Mouse (Mus musculus) midbrain, postnatal 0 days (tissue): ENCODE measurements around the gene 2410004B18Rik. TPM values are rescaled to one million over a fixed set of nuclear protein-coding genes. Genes with fewer than 3 reads are reported as not detected.

Source experiments
- ATAC-seq: fragments of 200-750 bp; cut with Nextera tagmentation; 2 replicates; pipeline ENCODE4 v1.8.0; 2017; ENCODE audit warnings: moderate number of reproducible peaks, mild to moderate bottlenecking, moderate TSS enrichment, moderate library complexity; ENCODE audit not compliant: low FRiP score
- DNase-seq: peaks from one replicate; pipeline ENCODE4 v3.0.0-alpha.2; 2015; ENCODE audit warnings: low spot score
- H3K27ac ChIP-seq: fragments of 300-500 bp; sonication (generic); 2 replicates; pipeline ENCODE4 v1.5.1; 2014; ENCODE audit warnings: low read depth, mild to moderate bottlenecking, low read length, mixed read lengths
- H3K27me3 ChIP-seq: fragments of 300-500 bp; sonication (generic); 2 replicates; pipeline ENCODE4 v1.6.1; 2014; ENCODE audit warnings: low read length, control low read depth, mixed read lengths; ENCODE audit not compliant: insufficient read depth
- H3K36me3 ChIP-seq: fragments of 300-500 bp; sonication (generic); 2 replicates; pipeline ENCODE4 v1.6.1; 2014; ENCODE audit warnings: low read length, control low read depth, mixed read lengths; ENCODE audit not compliant: insufficient read depth
- H3K4me1 ChIP-seq: fragments of 300-500 bp; sonication (generic); 2 replicates; pipeline ENCODE4 v1.6.1; 2014; ENCODE audit warnings: mild to moderate bottlenecking, control low read depth, antibody characterized with exemption, low read length, mixed read lengths; ENCODE audit not compliant: insufficient read depth
- H3K4me2 ChIP-seq: fragments of 300-500 bp; sonication (generic); 2 replicates; pipeline ENCODE4 v1.6.1; 2014; ENCODE audit warnings: low read depth, mild to moderate bottlenecking, low read length, mixed read lengths; ENCODE audit not compliant: poor library complexity, severe bottlenecking
- H3K4me3 ChIP-seq: fragments of 300-500 bp; sonication (generic); 2 replicates; pipeline ENCODE4 v1.5.1; 2014; ENCODE audit warnings: low read depth, mild to moderate bottlenecking, low read length, moderate library complexity
- H3K9ac ChIP-seq: fragments of 300-500 bp; sonication (generic); replicated peaks from 2 replicates; pipeline ENCODE4 v1.6.1; 2014; ENCODE audit warnings: mild to moderate bottlenecking, low read length, moderate library complexity, mixed read lengths; ENCODE audit not compliant: poor library complexity, severe bottlenecking
- H3K9me3 ChIP-seq: fragments of 300-500 bp; sonication (generic); 2 replicates; pipeline ENCODE4 v1.6.1; 2016; ENCODE audit warnings: low read length, control low read depth
- CTCF ChIP-seq: IDR thresholded peaks from 2 replicates; pipeline ENCODE4 v1.5.1; 2016; ENCODE audit warnings: antibody characterized with exemption, mild to moderate bottlenecking
- WGBS: fragments of 180-500 bp; shearing (Covaris S2); extraction: QIAGEN DNeasy Blood & Tissue Kit; methylation state at CpG from one replicate; pipeline ENCODE4 v1.1.7; 2014; 5-methylcytosine and 5-hydroxymethylcytosine counted together
- polyA plus RNA-seq: library from polyadenylated mRNA; unstranded; fragments of >200 nt; fragmentation: Nextera tagmentation; extraction: Ambion mirVana; gene quantifications from 2 replicates; pipeline ENCODE4 v1.2.1, GENCODE M21; 2015
- total RNA-seq: library from RNA; depleted of rRNA; stranded (reverse); fragments of >200 nt; gene quantifications from 2 replicates; pipeline ENCODE4 v1.2.3, GENCODE M21; 2014

The 2410004B18Rik gene
- total and polyA plus RNA-seq, 2 experiments from 2014 or later: 48.9 to 83.8 TPM

GRCm38 (mm10) chr3:145987268-145987969 is 49.6 kb downstream of the 2410004B18Rik start, which contains the start of gene Syde2:
Gene Syde2, plus strand, starts transcription at chr3:145987870.
- Histone ChIP-seq H3K36me3 (no peaks in the 10 kb centered on the region), H3K4me1 (no peaks in the 10 kb centered on the region), H3K9ac (peak within 1 kb of the TSS; percentile 65), H3K27me3 (peaks cover 14% of the 10 kb centered on the region), H3K9me3 (no peaks in the 10 kb centered on the region), H3K4me2 (peak within 1 kb of the TSS; percentile 69), H3K4me3 (peak within 1 kb of the TSS; percentile 66), H3K27ac (peak within 1 kb of the TSS; percentile 32; the same call in 1 of the 2 replicates)
- no peak for TF ChIP-seq CTCF
- ATAC-seq (peak; percentile 86), DNase-seq (peak; percentile 72)
- WGBS: under 1% methylated on average over 53 of the region's 65 CpGs

- DNase-seq (peak; percentile 44), ATAC-seq (peak; percentile 76)
- Histone ChIP-seq H3K4me2 (peak overlapping the region; percentile 69), H3K27ac (peak overlapping the region; percentile 32; the same call in 1 of the 2 replicates), H3K4me3 (peak overlapping the region; percentile 66), H3K36me3 (no peaks in the 10 kb centered on the region), H3K4me1 (no peaks in the 10 kb centered on the region), H3K27me3 (peaks cover 14% of the 10 kb centered on the region), H3K9ac (peak overlapping the region; percentile 65), H3K9me3 (no peaks in the 10 kb centered on the region)
- WGBS: under 1% methylated on average over 42 of the region's 101 CpGs
- no peak for TF ChIP-seq CTCF
These were observed 50.3 kb downstream of the 2410004B18Rik start for GRCm38 (mm10) chr3:145987970-145988683.

- TF ChIP-seq CTCF: no peak
- WGBS: under 1% methylated on average over 45 of the region's 45 CpGs
- Histone ChIP-seq H3K4me1 (no peaks in the 10 kb centered on the region), H3K4me2 (peak overlapping the region; percentile 69), H3K27me3 (peaks cover 14% of the 10 kb centered on the region), H3K4me3 (peak overlapping the region; percentile 66), H3K36me3 (no peaks in the 10 kb centered on the region), H3K27ac (no peak overlapping the region), H3K9ac (peak overlapping the region; percentile 65), H3K9me3 (no peaks in the 10 kb centered on the region)
- ATAC-seq: no peak
- DNase-seq: no peak
These were observed 51.1 kb downstream of the 2410004B18Rik start for GRCm38 (mm10) chr3:145988684-145989575.

- Histone ChIP-seq H3K4me2 (peak overlapping the region; percentile 69), H3K36me3 (no peaks in the 10 kb centered on the region), H3K9me3 (no peaks in the 10 kb centered on the region), H3K4me1 (no peaks in the 10 kb centered on the region), H3K27ac (no peak overlapping the region), H3K4me3 (peak overlapping the region; percentile 66), H3K27me3 (peaks cover 14% of the 10 kb centered on the region), H3K9ac (no peak overlapping the region)
- peak; percentile 32 for TF ChIP-seq CTCF
- ATAC-seq: no peak
- 6% methylated on average over 11 of the region's 11 CpGs for WGBS
- peak; percentile 14 for DNase-seq
These were observed 51.8 kb downstream of the 2410004B18Rik start for GRCm38 (mm10) chr3:145989576-145990081.

- Histone ChIP-seq H3K4me2 (no peak overlapping the region), H3K36me3 (no peaks in the 10 kb centered on the region), H3K9me3 (no peaks in the 10 kb centered on the region), H3K4me3 (no peak overlapping the region), H3K9ac (no peak overlapping the region), H3K27ac (no peak overlapping the region), H3K4me1 (no peaks in the 10 kb centered on the region), H3K27me3 (peaks cover 8% of the 10 kb centered on the region; the same call in 1 of the 2 replicates)
- TF ChIP-seq CTCF: no peak
- ATAC-seq (no peak), DNase-seq (no peak)
- WGBS: 90% methylated on average over 13 of the region's 13 CpGs
These were observed 53.3 kb downstream of the 2410004B18Rik start for GRCm38 (mm10) chr3:145991130-145991529.
